Mouse (Mus musculus) liver, embryonic 14.5 days (tissue): ENCODE data around the gene Tmem182.

ENCODE experiments used
- CTCF ChIP-seq: IDR thresholded peaks from 2 replicates; pipeline ENCODE4 v1.5.1; 2016; ENCODE audit warnings: antibody characterized with exemption, low read depth, control low read depth
- EP300 ChIP-seq: IDR thresholded peaks from 2 replicates; pipeline ENCODE4 v1.6.1; 2016; ENCODE audit warnings: antibody characterized with exemption, low read depth

DNA sequence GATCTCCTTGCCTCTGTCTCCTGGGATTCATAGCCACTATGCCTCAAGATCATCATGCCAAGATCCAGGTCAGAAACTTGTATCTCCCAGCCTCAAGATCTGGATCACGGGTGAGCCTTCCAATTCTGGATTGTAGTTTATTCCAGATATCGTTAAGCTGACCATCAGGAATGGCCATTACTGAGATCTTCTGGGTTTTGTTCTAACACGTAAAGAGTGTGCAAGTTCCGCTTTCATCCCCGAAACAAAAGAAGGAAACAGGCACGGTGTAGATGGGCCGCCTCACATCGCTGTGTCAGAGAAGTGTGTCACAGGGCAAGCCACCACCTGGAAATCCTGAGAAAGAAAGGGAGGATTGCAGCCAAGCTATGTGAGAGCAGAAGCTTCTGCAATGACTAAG, 6.3 kb upstream of the Tmem182 start:
- no peak for TF ChIP-seq CTCF
- TF ChIP-seq EP300: no peak
